Mouse (Mus musculus) left cerebral cortex, postnatal 25 days (tissue): ENCODE data around the gene Olfr272. TPM values are rescaled to one million over a fixed set of nuclear protein-coding genes. Genes with fewer than 3 reads are reported as not detected.

ENCODE experiments used
- DNase-seq, 2 experiments: peaks; one replicate each; pipeline ENCODE4 v3.0.0; 2022; ENCODE audit warnings: low spot score in 2 of 2, mixed read lengths in 1 of 2
- intact Hi-C: fragments of 180-260 bp; cut with DNase I; formaldehyde crosslinking; loops from one replicate; pipeline ENCODE4 v1.15.1; 2025
- total RNA-seq, 2 experiments: library from RNA; stranded (reverse); gene quantifications; 2 replicates each; pipeline ENCODE4 v1.2.3; 2021

The Olfr272 gene
- not detected for total RNA-seq

- intact Hi-C loops: no loop called here
- no peak for DNase-seq
These were observed at the start of gene Olfr272 for GRCm38 (mm10) chr4:52919078-52919477. TSS of gene Olfr272 (minus strand) at chr4:52919178.

GRCm38 (mm10) chr4:52964247-52964646, 45.3 kb upstream of the Olfr272 start, which contains the start of gene Olfr270:
TSS of gene Olfr270 (plus strand) at chr4:52964547.
- intact Hi-C loops: no loop called here
- DNase-seq: no peak

- intact Hi-C loops: no loop called here
- peak; percentile 50 to 82 for DNase-seq
These were observed 39.7 kb upstream of the Olfr272 start for GRCm38 (mm10) chr4:52958693-52959092.

GRCm38 (mm10) chr4:52949005-52949404, 30.0 kb upstream of the Olfr272 start:
- no peak for DNase-seq
- intact Hi-C loops: no loop called here

GRCm38 (mm10) chr4:52946665-52947064, 27.7 kb upstream of the Olfr272 start:
- intact Hi-C loops: no loop called here
- no peak for DNase-seq

- no peak for DNase-seq
- intact Hi-C loops: no loop called here
These were observed 11.5 kb upstream of the Olfr272 start for GRCm38 (mm10) chr4:52930480-52930879.

- intact Hi-C loops: no loop called here
- DNase-seq: no peak
These were observed 1.7 kb downstream of the Olfr272 start for GRCm38 (mm10) chr4:52917311-52917688.

GRCm38 (mm10) chr4:52916659-52917310, 2.2 kb downstream of the Olfr272 start:
- no peak for DNase-seq
- intact Hi-C loops: no loop called here

- no peak for DNase-seq
- intact Hi-C loops: no loop called here
These were observed 6.6 kb downstream of the Olfr272 start for GRCm38 (mm10) chr4:52912409-52912808.

- DNase-seq: no peak
- intact Hi-C loops: no loop called here
These were observed 9.4 kb downstream of the Olfr272 start for GRCm38 (mm10) chr4:52909542-52909941.

- peak in 1 of 2 experiments; percentile 60 for DNase-seq
- intact Hi-C loops: no loop called here
These were observed 54.8 kb downstream of the Olfr272 start for GRCm38 (mm10) chr4:52864156-52864555.

Other genes starting within 250 kb of the Olfr272 start
- gene Olfr275, start 104.6 kb downstream of the Olfr272 start, total RNA-seq: not detected
- not detected for gene Olfr273, start 59.9 kb downstream of the Olfr272 start, total RNA-seq
- gene Olfr270, start 45.4 kb upstream of the Olfr272 start, total RNA-seq: not detected
- not detected for gene Nipsnap3a, start 70.1 kb upstream of the Olfr272 start, total RNA-seq
- 10 to 100 TPM; 12.1 to 12.6 TPM for gene Nipsnap3b, start 92.7 kb upstream of the Olfr272 start, total RNA-seq
- gene Abca1, start 240.7 kb upstream of the Olfr272 start, total RNA-seq: 10 to 100 TPM; 15.2 to 17.4 TPM